Mouse (Mus musculus) yolk sac, embryonic 10.5 days (tissue): ENCODE results near the gene Kdm5a.

Source experiments
- DNase-seq: peaks from one replicate; pipeline ENCODE4 v3.0.0-alpha.2; 2017; ENCODE audit warnings: low spot score

Kdm5a gene

DNA sequence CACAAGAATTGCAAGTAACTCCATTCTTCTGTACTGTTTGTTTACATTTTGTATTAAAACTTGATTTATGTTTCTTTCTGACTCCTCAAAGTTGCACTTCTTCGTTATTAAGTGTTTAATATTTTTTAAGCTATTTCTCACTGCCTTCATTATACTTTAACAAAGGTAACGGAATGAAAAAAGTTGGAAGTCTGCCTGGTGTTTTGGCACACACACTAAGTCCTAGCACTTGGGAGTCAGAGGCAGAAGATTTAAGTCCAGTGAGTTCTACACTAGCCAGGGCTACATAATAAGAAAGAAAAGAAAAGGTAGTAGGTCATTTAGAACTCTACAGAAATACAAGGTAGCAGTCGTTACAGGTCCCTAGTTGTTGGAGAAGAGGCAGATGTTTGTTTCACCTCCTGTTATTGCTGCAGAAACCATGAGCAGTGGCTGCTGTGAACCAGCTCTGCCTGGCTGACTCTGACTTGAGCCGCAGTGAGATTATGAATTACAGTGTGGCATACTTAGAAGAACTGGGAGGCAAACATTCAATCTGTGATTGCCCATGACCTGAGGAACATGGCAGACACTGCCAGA lies 78.3 kb downstream of the Kdm5a start:
- no peak for DNase-seq

DNA sequence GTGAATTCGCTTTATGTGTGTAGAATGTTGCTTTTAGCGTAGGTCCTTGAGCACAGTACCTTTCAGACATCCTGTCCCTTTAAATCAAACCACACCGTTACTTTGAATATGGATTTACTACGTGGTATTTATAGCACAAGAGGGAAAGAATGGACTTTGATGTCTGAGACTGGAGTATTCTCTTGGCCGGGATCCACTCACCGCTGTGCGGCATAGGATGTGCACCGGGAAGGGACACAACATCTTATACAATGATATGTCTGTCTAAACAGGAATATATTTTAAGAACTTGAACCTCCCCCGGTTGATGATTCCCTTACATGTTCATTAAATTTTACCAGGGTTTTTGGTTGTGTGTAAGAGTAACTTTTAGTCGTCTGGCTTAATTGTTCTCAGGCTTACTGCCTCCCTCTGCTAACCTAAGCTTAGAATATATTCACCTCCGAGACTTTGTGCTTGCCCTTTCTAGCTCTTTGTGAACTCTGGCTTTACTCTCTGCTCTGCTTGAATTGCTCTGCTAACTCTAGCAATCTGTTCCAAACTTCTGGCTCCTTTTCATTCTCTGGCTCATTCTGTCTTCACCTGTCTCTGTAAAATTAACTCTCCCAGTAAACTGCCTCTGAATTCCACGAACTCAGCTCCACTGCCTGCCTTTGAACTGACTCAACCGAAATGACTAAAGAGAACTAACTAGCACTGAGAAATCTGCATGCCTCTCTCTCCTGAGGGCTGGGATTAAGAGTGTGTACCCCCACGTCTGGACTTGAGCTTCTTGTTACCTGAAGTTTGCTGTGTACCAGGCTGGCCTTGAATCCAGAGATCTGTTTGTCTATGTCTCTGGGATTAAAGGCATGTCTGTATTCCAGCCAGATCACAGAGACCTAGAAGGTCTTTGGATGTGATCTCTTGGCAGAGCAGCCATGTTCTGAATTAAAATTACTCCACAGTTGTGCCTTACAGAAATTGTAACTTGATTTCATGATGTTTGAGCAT lies 79.7 kb downstream of the Kdm5a start:
- peak; percentile 36 for DNase-seq

DNA sequence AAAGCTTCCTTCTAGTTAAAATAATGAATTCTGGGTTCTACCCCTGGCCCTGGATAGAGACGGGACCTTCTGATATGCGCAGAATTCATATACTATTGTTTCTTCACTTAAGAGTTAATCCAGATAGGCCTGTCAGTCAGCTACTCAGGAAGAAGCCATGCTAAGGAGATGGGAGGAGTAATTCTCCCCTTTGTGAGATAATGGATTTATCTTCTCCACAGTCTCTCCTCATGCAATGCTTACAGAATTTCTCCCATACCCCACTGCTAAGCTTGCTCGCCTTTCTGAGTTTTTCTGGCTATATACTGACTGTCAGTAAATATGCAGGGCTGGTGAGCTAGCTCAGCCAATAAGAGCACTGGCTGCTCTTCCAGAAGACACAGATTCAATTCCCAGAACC lies 86.3 kb downstream of the Kdm5a start:
- DNase-seq: no peak

- no peak for DNase-seq
These were observed 88.6 kb downstream of the Kdm5a start for GRCm38 (mm10) chr6:120452384-120453102.

- DNase-seq: no peak
These were observed 89.2 kb downstream of the Kdm5a start for GRCm38 (mm10) chr6:120453103-120453445.

DNA sequence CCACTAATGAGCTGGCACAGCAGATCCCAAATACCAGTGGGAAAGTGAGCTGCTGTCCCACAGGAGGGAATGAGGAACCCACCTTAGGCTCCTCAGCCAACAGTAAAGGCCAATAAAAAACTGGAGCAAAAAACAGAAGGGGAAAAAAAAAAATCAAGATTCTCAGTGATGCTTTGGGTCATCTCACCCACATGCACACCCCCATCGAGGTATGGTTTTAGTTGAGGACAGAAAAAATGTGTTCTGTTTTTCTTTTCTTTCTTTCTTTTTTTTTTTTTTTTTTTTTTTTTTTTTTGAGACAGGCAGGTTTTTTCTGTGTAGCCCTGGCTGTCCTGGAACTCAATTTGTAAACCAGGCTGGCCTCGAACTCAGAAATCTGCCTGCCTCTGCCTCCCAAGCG lies 89.6 kb downstream of the Kdm5a start:
- DNase-seq: no peak

DNA sequence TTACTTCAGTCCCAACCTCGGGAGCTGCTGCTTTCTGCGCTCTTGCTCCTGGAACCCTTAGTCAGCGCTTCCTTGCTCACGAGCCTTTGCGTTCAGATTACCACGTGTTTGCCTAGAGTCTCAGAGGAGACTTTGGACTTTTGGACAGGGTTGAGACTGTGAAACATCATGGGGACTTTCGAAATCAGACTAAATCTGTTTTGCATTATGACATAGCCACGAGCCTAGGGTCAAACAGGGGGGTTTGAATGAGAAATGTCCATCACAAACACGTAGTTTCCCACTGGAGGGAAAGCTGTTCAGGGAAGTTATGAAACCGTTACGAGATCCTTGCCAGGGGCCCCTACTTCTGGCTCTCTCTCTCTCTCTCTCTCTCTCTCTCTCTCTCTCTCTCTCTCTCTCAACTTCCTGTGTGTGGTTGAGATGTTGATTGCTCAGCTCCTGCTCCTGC lies 90.7 kb downstream of the Kdm5a start:
- DNase-seq: peak; percentile 85

- no peak for DNase-seq
These were observed 93.2 kb downstream of the Kdm5a start for GRCm38 (mm10) chr6:120457074-120457473.

DNA sequence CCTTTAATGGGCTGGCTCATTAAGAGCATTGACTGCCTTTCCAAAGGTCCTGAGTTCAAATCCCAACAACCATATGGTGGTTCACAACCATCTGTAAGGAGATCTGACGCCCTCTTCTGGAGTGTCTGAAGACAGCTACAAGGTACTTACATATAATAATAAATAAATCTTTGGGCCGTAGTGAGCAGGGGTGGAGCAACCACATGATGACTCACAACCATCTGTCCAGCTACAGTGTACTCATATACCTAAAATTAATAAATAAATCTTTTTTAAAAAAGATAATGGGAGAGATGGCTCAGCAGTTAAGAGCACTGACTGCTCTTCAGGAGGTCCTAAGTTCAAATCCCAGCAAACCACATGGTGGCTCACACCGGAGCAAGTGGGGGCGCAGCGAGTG lies 93.8 kb downstream of the Kdm5a start:
- no peak for DNase-seq

GRCm38 (mm10) chr6:120461217-120461616 lies 97.3 kb downstream of the Kdm5a start:
- DNase-seq: no peak

GRCm38 (mm10) chr6:120462251-120462650 lies 98.3 kb downstream of the Kdm5a start:
- no peak for DNase-seq

GRCm38 (mm10) chr6:120463086-120463871 lies 99.4 kb downstream of the Kdm5a start, which contains the start of gene Il17ra:
Il17ra (plus strand) TSS chr6:120463247.
- DNase-seq: peak; percentile 83

DNA sequence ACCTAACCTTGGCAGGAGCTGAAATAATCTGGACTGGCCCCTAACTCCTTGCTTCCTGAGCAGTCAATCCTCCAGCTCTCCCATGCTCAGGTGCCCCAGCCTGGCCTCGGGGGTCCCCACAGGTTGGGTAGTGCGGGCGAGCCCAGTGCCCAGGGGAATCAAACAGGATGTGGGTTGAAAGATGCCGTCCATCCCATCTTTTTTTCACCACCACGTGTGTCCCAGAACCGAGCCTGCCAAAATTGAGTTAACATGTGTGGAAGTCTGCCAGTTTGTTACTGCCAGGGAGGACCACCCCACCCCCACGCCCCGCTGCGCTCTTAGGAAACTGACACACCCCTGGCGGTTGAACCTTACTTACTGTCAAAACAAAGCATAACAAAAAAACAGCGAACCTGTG lies 100.0 kb downstream of the Kdm5a start:
- DNase-seq: no peak

DNA sequence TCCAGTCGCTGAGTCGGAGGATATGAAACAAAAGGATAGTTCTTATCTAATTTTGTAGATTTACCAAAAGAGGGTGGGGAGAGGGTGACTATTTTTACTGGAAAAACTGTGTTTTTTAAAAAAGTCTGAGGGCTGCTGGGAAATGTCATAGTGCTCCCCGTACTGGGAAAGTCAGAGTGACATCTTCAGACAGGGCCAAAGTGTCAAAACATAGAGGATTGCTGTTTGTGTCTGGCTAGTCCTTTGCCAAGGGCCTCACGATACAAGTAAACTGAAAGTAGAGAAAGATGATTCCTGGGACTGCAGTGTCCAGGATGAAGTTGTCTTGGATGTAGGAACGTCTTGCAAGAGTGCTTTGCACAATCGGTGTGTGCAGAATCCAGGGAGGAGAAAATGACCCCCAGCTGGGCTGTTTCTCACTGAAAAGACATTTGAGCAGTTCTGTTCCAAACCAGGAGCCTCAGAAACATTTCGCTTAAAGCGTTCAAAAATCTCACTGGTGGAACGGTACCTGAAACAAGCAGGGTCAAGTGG lies 100.5 kb downstream of the Kdm5a start:
- DNase-seq: no peak

- DNase-seq: no peak
These were observed 101.5 kb downstream of the Kdm5a start for GRCm38 (mm10) chr6:120465393-120465792.

DNA sequence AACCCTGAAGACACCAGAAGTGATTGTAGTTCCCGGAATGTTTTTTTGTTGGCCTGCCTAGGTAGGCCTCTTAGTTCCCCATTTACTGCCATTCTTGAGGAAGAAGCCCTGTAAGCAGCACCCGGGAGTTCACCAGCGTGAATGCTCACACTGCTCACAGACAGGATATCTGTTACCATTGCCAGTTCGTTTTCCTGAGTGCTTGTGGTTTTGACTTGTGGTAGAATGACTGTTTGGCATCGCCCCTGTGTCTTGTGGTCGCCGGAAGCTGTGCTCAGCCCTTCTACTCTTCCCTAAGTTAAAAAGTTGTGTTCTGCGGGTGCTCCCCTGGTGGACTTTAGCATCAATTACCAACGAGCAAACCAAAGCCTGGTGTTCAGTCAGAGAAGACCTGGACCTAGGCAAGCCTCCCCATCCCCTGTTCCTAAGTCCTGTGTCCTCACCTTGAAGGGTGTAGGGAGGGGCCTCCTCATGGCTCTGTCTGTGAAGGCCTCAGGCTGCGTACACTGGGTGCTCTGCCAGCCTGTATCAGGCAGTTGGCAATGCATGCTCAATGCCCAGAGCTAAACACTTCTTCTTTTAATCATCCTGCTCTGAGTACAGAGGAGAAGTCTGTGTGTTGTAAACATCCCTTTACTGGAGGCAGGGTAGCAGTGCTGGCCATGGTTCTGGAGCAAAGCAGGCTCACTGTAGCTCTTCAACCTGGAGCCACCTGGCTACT lies 102.8 kb downstream of the Kdm5a start:
- DNase-seq: no peak

DNA sequence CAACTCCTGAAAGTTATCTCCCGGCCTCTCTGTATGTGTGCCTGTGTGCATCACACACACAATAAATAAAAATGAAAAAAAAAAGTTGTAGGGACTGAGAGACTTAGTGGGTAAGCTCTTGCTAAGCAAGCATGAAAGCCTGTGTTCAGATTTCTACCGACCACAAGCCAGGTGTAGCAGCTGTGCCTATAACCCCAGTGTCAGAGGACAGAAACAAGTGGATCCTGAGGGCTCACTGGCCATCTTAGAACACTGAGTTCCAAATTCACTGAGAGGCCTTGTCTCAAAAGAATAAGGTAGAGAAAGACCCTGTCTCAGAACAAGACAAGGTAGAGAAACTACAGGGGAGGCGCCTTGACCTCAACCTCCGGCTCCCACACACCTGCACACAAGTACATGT lies 104.3 kb downstream of the Kdm5a start:
- DNase-seq: no peak

DNA sequence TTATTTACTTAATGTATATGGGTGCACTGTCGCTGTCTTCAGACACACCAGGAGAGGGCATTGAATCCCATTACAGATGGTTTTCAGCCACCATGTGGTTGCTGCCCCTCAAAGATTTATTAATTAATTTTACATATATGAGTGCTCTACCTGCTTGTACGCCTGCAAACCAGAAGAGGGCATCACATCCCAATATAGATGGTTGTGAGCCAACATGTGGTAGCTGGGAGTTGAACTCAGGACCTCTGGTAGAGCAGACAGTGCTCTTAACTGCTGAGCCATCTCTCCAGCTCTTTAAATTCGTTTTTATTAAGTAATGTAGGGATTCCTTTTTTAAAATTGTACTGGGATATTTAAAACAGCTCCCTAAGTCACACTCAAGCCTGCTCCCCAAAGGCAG lies 105.3 kb downstream of the Kdm5a start:
- no peak for DNase-seq

DNA sequence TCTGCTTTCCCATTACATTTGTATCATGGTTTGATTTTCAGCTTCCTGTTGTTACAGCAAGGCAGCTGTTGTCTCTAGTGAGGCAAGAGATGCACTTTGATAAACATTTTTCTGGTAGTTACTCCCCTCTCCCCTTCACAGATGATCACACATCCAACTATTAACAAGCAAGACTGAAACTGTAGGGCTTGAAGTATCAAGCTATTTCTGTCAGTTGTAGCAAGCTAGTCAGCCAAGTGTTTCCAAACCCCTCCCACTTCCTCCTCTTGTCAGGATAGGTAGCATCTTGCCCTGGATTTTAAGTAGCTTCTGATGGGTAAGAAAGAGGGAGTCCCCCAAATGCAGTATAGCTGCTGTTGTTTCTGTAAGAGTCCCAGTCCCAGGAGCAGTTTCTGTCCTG lies 105.8 kb downstream of the Kdm5a start:
- DNase-seq: no peak

DNA sequence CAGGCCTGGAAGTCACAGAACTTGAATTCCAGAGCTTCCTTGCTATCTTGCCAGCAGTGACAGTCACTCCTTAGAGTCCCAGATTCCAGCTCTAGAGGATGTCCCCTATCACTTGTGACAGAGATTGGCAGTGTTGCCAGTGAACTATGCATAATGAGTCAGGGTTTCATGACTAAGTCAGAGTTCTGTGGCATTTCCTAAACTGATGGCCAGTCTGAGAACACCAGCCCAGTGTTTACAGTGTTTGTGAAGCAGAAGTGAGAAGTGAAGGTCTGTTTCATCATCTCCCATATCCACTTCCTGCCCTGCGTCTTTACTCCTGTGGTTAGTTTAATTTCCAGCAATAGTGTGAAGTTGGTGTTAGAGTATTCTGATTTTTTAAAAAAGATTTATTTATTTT lies 106.7 kb downstream of the Kdm5a start:
- DNase-seq: no peak

DNA sequence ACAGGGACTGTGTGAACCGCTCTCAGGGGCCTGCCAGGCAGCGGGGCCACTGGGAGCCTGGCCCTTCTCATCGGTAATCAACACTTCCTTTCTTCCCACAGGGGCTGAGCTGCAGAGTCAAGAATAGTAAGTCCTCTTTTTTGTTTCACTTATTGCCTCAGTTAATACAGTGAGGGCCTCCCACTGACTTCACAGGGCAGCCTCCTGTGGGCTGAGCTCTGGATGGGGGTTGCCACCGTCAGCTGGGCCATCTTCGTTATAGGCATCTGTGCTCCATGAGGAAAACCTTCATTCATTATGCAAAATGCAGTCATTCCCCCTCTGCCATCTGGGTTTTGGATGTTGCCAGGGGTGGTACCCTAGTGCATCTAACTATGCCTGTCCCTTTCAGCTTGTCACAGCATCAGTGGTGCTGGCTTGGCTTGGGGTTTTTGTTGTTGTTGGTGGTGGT lies 108.1 kb downstream of the Kdm5a start:
- DNase-seq: no peak
